Mouse (Mus musculus) erythroblast, embryonic 14.5 days (primary cell): ENCODE data around the gene Zfp53.

Experiments
- GATA1 ChIP-seq: IDR thresholded peaks from 2 replicates; pipeline ENCODE4 v1.6.1; 2012; ENCODE audit warnings: low read length, inconsistent platforms, mixed read lengths
- TAL1 ChIP-seq: IDR thresholded peaks from 3 replicates; pipeline ENCODE4 v1.6.1; 2012; ENCODE audit warnings: low read length, inconsistent platforms, mixed read lengths

DNA sequence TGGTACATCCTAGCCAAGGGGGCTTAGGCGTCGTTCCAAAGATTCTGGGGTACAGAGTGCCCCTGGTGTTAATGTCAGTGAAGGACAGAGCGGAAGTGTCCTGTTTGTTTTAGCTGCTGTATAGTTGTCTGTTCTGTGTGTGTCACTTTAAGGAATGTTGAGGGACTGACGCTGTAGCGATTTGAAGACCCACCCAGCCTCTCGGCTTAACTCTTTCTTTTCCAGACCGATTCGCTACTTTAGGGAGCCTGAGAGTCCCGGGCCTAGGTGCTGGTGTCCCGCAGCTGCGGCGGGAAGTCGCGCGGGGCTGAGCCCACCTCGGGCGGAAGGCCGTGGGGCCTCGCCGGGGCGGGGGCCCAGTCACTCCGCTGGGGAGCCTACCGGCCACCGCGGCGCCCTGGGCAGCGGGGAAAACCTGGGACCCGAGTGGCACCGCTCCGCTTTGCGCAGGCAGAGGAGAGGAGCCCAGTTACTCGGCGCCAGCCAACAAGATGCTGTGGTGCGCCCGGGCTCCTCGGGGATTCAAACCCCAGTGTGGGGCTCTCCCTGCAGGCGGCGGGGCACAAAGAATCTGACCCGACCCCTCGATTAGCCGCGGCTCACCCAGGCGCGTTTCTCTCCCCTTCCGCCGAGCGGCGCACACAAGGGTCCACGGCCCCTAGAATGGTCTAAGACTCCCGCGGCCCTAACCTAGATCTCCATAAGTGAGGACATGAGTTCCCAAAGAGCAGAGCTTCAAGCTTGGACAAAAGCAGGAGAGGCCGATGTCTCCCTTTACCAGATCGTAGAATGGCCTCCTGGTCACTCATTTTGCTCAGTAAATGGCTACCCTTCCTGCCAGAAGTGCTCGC is 43.5 kb downstream of the Zfp53 start:
- TF ChIP-seq GATA1 (no peak), TAL1 (no peak)
